Mouse (Mus musculus) myocyte (in vitro differentiated cells): ENCODE data around the gene Tuba3a. TPM values are rescaled to one million over a fixed set of nuclear protein-coding genes. Genes with fewer than 3 reads are reported as not detected.
A peak's percentile ranks its signal among the peaks of the same experiment; 100 is the strongest.
"Not testable (repeated sequence)": the region's sequence is repeated elsewhere in the genome, so short reads cannot be mapped to it uniquely, and the experiment has no call there.

ENCODE experiments used
- H3K27me3 ChIP-seq: one replicate; pipeline ENCODE4 v1.6.1; 2011; ENCODE audit not compliant: control insufficient read depth, insufficient read depth, insufficient read length
- H3K36me3 ChIP-seq: one replicate; pipeline ENCODE4 v1.6.1; 2011; ENCODE audit not compliant: control insufficient read depth, insufficient read depth
- H3K4me2 ChIP-seq: one replicate; pipeline ENCODE4 v1.6.1; 2011; ENCODE audit warnings: low read depth, control low read depth
- H3K4me3 ChIP-seq: one replicate; pipeline ENCODE4 v1.5.1; 2011; ENCODE audit warnings: mild to moderate bottlenecking, control low read depth, moderate library complexity
- H3K79me2 ChIP-seq: one replicate; pipeline ENCODE4 v1.6.1; 2011; ENCODE audit not compliant: control insufficient read depth, insufficient read depth
- H3ac ChIP-seq: one replicate; pipeline ENCODE4 v1.6.1; 2011; ENCODE audit not compliant: control insufficient read depth, insufficient read length
- CEBPB ChIP-seq: IDR thresholded peaks from 2 replicates; pipeline ENCODE4 v1.6.1; 2011; ENCODE audit warnings: mild to moderate bottlenecking, moderate library complexity; ENCODE audit not compliant: poor library complexity, insufficient read depth, severe bottlenecking
- E2F4 ChIP-seq: IDR thresholded peaks from one replicate; pipeline ENCODE4 v1.6.1; 2011; ENCODE audit warnings: mild to moderate bottlenecking, control low read depth, moderate library complexity; ENCODE audit not compliant: insufficient read depth
- MAX ChIP-seq: IDR thresholded peaks from one replicate; pipeline ENCODE4 v1.6.1; 2011; ENCODE audit warnings: low read depth, mild to moderate bottlenecking, control low read depth
- MYOD1 ChIP-seq, 3 experiments: IDR thresholded peaks; one replicate each; pipeline ENCODE4 v1.6.1; 2011; ENCODE audit warnings: control low read depth in 2 of 3, low read depth in 2 of 3, mild to moderate bottlenecking in 2 of 3, moderate library complexity in 1 of 3; ENCODE audit not compliant: insufficient read length in 2 of 3, control insufficient read depth in 1 of 3
- MYOG ChIP-seq, 3 experiments: IDR thresholded peaks; one replicate each; pipeline ENCODE4 v1.6.1; 2011; ENCODE audit warnings: control low read depth in 2 of 3, low read depth in 2 of 3, mild to moderate bottlenecking in 2 of 3; ENCODE audit not compliant: insufficient read length in 2 of 3, control insufficient read depth in 1 of 3, insufficient read depth in 1 of 3
- POLR2A ChIP-seq: IDR thresholded peaks from one replicate; pipeline ENCODE4 v1.6.1; 2011; ENCODE audit warnings: low read depth, mild to moderate bottlenecking, control low read depth, moderate library complexity; ENCODE audit not compliant: insufficient read length
- POLR2AphosphoS2 ChIP-seq: IDR thresholded peaks from one replicate; pipeline ENCODE4 v1.6.1; 2011; ENCODE audit warnings: low read depth, control low read depth; ENCODE audit not compliant: insufficient read length
- REST ChIP-seq: IDR thresholded peaks from one replicate; pipeline ENCODE4 v1.6.1; 2011; ENCODE audit warnings: mild to moderate bottlenecking, control low read depth, moderate library complexity; ENCODE audit not compliant: insufficient read depth, insufficient read length
- SRF ChIP-seq: IDR thresholded peaks from one replicate; pipeline ENCODE4 v1.6.1; 2011; ENCODE audit warnings: low read depth; ENCODE audit not compliant: control insufficient read depth, insufficient read length
- TCF12 ChIP-seq: IDR thresholded peaks from one replicate; pipeline ENCODE4 v1.6.1; 2011; ENCODE audit warnings: mild to moderate bottlenecking, control low read depth; ENCODE audit not compliant: poor library complexity, insufficient read depth, severe bottlenecking
- TCF3 ChIP-seq: IDR thresholded peaks from one replicate; pipeline ENCODE4 v1.6.1; 2011; ENCODE audit warnings: low read depth, control low read depth; ENCODE audit not compliant: insufficient read length
- USF1 ChIP-seq: IDR thresholded peaks from one replicate; pipeline ENCODE4 v1.6.1; 2011; ENCODE audit warnings: low read depth, mild to moderate bottlenecking, control low read depth, moderate library complexity
- polyA plus RNA-seq: library from polyadenylated mRNA; unstranded; fragments of >200 nt; fragmentation: generic; extraction: Trizol; gene quantifications from one replicate; pipeline ENCODE4 v1.2.1, GENCODE M21; 2012; ENCODE audit warnings: missing spikeins

The Tuba3a gene
- polyA plus RNA-seq, 1 experiment = not detected

DNA sequence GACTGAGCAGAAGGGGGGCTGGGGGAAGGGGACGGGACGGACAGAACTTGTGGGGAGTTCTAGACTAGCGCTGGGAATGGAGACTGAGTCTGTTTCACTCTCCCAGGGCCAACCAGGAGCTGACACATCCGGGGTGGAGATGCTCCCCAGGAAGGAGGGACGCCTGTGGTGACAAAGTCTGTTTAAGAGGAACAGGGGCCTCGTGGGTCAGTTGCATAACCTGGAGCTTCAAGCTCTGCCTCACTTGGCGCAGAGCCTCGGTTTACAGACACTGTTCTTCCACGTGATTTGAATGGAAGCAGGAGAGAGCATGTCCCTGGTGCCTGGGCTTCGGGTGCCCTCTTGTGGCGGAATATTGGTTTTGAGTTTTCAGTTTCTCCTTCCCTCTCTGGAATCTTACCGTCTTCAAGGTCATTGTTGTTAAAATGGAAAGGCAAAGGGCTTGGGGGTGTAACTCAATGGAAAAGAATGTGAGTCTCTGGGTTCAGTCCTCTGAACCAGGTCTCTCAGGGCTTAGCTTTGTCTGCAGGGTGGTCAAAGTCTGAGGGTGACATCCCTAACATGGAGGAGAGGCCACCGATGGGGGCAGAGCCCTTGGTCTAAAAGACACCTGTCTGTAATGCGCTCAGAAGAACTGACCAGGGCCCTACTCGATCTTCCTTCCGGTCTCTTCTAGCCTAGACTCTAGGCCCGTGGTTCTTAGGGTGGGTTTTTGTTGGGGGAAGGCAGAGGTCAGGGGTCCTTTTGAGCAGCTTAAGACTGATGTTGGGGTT is 14.2 kb downstream of the Tuba3a start:
- no peaks in the 10 kb centered on the region for H3K36me3 ChIP-seq
- peak; percentile 55; the same call in 1 of the 2 replicates for TF ChIP-seq CEBPB
- TF ChIP-seq MAX = peak; percentile 75
- no peak for TF ChIP-seq SRF
- TF ChIP-seq TCF12 = no peak
- TF ChIP-seq MYOD1 (IDR thresholded peaks at IDR 0.05; ENCODE audit: control insufficient read depth in 1 of 3, insufficient read length in 2 of 3, low read depth in 2 of 3) = no peak
- TF ChIP-seq USF1 = peak; percentile 75
- no peak for TF ChIP-seq POLR2AphosphoS2
- TF ChIP-seq POLR2A = peak; percentile 19
- TF ChIP-seq REST = no peak
- no peak for TF ChIP-seq TCF3
- TF ChIP-seq E2F4 = no peak
- no peak for TF ChIP-seq MYOG (IDR thresholded peaks at IDR 0.05; ENCODE audit: control insufficient read depth in 1 of 3, insufficient read depth in 1 of 3, insufficient read length in 2 of 3, low read depth in 2 of 3)
- no peak overlapping the region for H3K4me3 ChIP-seq
- H3K27me3 ChIP-seq = no peaks in the 10 kb centered on the region
- H3K79me2 ChIP-seq = no peaks in the 10 kb centered on the region
- no peak overlapping the region for H3ac ChIP-seq
- H3K4me2 ChIP-seq = peak overlapping the region; percentile 73

DNA sequence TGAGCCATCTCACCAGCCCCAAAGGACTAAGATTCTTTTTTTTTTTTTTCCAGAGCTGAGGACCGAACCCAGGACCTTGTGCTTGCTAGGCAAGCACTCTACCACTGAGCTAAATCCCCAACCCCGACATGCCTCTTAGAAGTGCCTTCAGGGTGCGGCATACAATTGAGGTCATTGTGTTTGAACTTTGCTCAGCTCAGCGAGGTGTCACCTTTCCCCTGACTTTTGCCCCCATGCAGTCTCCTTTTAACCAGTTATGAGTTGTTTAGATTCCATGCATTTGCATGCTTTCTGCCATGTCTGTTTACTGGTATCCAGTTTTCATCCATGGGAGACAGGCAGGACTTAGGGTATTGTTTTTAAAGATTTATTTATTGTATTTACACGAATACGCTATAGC is 17.0 kb downstream of the Tuba3a start:
- TF ChIP-seq E2F4 (no peak), MYOG (IDR thresholded peaks at IDR 0.05; ENCODE audit: control insufficient read depth in 1 of 3, insufficient read depth in 1 of 3, insufficient read length in 2 of 3, low read depth in 2 of 3) (no peak), POLR2A (no peak), USF1 (no peak), REST (no peak), SRF (no peak), TCF12 (no peak), MYOD1 (IDR thresholded peaks at IDR 0.05; ENCODE audit: control insufficient read depth in 1 of 3, insufficient read length in 2 of 3, low read depth in 2 of 3) (no peak), CEBPB (no peak), POLR2AphosphoS2 (no peak), MAX (no peak), TCF3 (no peak)
- Histone ChIP-seq H3K79me2 (no peaks in the 10 kb centered on the region), H3K27me3 (no peaks in the 10 kb centered on the region), H3K36me3 (no peaks in the 10 kb centered on the region), H3K4me3 (no peak overlapping the region), H3ac (no peak overlapping the region), H3K4me2 (no peak overlapping the region)

DNA sequence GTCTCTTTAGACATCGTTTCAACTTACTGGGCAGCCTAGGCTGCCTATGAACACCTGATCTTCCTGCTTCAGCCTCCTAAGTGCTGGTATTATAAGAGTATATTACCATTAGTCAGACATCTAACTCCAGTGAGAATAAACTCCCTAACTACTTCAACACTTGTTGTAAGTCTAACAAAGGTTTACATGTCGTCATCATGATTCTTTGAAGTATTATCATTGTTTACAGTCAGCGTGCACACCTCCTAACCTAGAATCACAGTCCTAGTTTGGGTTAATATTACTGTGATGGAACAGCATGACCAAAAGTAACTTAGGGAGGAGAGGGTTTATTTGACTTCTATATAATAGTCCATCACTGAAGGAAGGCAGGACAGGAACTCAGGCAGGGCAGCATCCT is 18.4 kb downstream of the Tuba3a start:
- no peaks in the 10 kb centered on the region for H3K27me3 ChIP-seq
- H3K4me2 ChIP-seq = no peak overlapping the region
- no peak overlapping the region for H3K4me3 ChIP-seq
- no peaks in the 10 kb centered on the region for H3K79me2 ChIP-seq
- H3K36me3 ChIP-seq = no peaks in the 10 kb centered on the region
- H3ac ChIP-seq = no peak overlapping the region
- TF ChIP-seq POLR2A (no peak), USF1 (no peak), TCF3 (no peak), CEBPB (no peak)

DNA sequence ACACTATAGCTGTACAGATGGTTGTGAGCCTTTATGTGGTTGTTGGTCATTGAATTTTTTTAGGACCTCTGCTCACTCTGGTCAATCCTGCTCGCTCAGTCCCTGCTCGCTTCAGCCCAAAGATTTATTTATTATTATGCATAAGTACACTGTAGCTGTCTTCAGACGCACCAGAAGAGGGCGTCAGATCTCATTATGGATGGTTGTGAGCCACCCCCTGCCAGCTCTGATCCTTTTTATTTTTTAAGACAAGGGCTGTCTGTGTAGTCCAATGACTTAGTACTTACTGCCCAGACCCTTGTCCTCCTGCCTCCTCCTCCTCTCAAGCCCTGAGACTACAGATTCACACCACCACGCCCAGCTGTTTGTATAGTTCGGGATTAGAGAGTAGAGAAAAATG is 19.2 kb downstream of the Tuba3a start:
- H3K4me2 ChIP-seq, H3K36me3 ChIP-seq, H3K27me3 ChIP-seq, H3K4me3 ChIP-seq, H3K79me2 ChIP-seq, H3ac ChIP-seq: not testable (repeated sequence)

DNA sequence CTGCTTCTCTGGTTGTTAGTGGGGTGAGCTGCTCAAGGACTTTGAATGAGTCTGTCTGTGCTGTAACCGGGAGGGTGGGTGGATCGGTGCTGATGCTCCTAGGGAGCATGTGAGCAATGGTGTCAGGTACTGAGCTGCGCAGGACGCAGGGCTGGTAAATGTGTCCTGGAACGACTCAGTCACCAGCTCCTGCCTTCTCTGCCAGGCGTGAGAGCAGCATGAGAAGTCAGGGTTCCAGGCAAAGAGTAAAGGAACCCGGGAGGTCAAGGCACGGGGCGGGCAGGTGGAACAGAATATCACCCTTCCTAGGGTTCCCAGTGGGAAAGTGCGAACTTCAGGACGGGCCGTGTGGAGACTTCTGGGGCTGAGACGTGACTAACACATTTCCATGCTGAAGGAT is 19.8 kb downstream of the Tuba3a start:
- Histone ChIP-seq H3K27me3 (no peaks in the 10 kb centered on the region), H3K4me2 (no peak overlapping the region), H3K79me2 (no peaks in the 10 kb centered on the region), H3K4me3 (no peak overlapping the region), H3ac (no peak overlapping the region), H3K36me3 (no peaks in the 10 kb centered on the region)
- TF ChIP-seq TCF3 = no peak
- TF ChIP-seq MYOD1 (IDR thresholded peaks at IDR 0.05; ENCODE audit: control insufficient read depth in 1 of 3, insufficient read length in 2 of 3, low read depth in 2 of 3) = no peak
- TF ChIP-seq MYOG (IDR thresholded peaks at IDR 0.05; ENCODE audit: control insufficient read depth in 1 of 3, insufficient read depth in 1 of 3, insufficient read length in 2 of 3, low read depth in 2 of 3) = no peak
- TF ChIP-seq CEBPB = no peak
- no peak for TF ChIP-seq E2F4
